Mouse (Mus musculus) limb, embryonic 11.5 days (tissue): ENCODE measurements around the gene Itga1. TPM values are rescaled to one million over a fixed set of nuclear protein-coding genes. Genes with fewer than 3 reads are reported as not detected.

Experiments used
- ATAC-seq: fragments of 200-750 bp; cut with Nextera tagmentation; 2 replicates; pipeline ENCODE4 v1.8.0; 2017; ENCODE audit warnings: low read depth; ENCODE audit not compliant: insufficient number of reproducible peaks, low FRiP score, low TSS enrichment
- DNase-seq: peaks from one replicate; pipeline ENCODE4 v3.0.0-alpha.2; 2015; ENCODE audit warnings: low spot score
- H3K27ac ChIP-seq: fragments of 300-500 bp; sonication (generic); replicated peaks from 2 replicates; pipeline ENCODE4 v1.5.1; 2014; ENCODE audit warnings: low read depth, mild to moderate bottlenecking, low read length
- H3K27me3 ChIP-seq: fragments of 300-500 bp; sonication (generic); 2 replicates; pipeline ENCODE4 v1.6.1; 2014; ENCODE audit warnings: mild to moderate bottlenecking, low read length, mixed read lengths; ENCODE audit not compliant: control insufficient read depth, insufficient read depth
- H3K36me3 ChIP-seq: fragments of 300-500 bp; sonication (generic); 2 replicates; pipeline ENCODE4 v1.6.1; 2014; ENCODE audit warnings: mild to moderate bottlenecking, low read length, moderate library complexity, mixed read lengths; ENCODE audit not compliant: control insufficient read depth, insufficient read depth
- H3K4me1 ChIP-seq: fragments of 300-500 bp; sonication (generic); 2 replicates; pipeline ENCODE4 v1.6.1; 2014; ENCODE audit warnings: low read length, mixed read lengths; ENCODE audit not compliant: control insufficient read depth, insufficient read depth
- H3K4me2 ChIP-seq: fragments of 300-500 bp; sonication (generic); 2 replicates; pipeline ENCODE4 v1.6.1; 2014; ENCODE audit warnings: low read depth, mild to moderate bottlenecking, moderate library complexity; ENCODE audit not compliant: severe bottlenecking
- H3K4me3 ChIP-seq: fragments of 300-500 bp; sonication (generic); 2 replicates; pipeline ENCODE4 v1.5.1; 2014; ENCODE audit warnings: low read depth, low read length
- H3K9ac ChIP-seq: fragments of 300-500 bp; sonication (generic); 2 replicates; pipeline ENCODE4 v1.6.1; 2014; ENCODE audit warnings: mild to moderate bottlenecking, low read length
- H3K9me3 ChIP-seq: fragments of 300-500 bp; sonication (generic); 2 replicates; pipeline ENCODE4 v1.6.1; 2016; ENCODE audit warnings: low read length; ENCODE audit not compliant: control insufficient read depth
- WGBS: fragments of 180-500 bp; shearing (Covaris S2); extraction: QIAGEN DNeasy Blood & Tissue Kit; methylation state at CpG from one replicate; pipeline ENCODE4 v1.1.7; 2014; 5-methylcytosine and 5-hydroxymethylcytosine counted together
- polyA plus RNA-seq: library from polyadenylated mRNA; unstranded; fragments of >200 nt; fragmentation: Nextera tagmentation; extraction: Ambion mirVana; gene quantifications from 2 replicates; pipeline ENCODE4 v1.2.1, GENCODE M21; 2014

Itga1 gene
- polyA plus RNA-seq, 1 experiment from 2014 or later: 3.3 TPM

DNA sequence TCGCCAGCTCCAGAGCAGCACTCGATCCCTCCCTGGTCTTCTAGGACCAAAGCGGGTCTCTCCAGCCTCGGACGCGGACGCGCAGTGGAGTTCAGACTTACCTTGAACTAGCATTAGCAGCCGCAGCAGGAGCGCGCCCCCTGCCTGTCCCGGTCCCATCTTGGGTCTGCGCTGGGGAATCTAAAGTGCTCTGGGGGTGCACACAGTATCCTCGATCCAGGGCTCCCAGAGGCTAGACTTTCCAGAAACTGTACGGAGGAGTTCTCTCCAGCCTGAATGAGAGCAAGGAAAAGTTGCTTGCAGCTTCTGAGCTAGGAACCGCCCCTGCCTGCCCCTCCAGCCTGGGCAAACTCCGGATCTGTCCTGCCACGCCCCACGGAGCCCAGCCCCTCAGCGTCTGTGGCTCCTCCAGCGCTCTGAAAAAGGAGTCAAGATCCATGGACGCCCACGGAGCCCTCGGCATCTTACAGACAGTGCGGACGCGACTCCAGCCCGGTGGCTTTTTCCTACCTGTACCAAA, 169.9 kb downstream of the Itga1 start, which contains the start of gene Itga2:
Itga2 (minus strand) TSS at position 326 of the 520 bp plus-strand sequence.
- 3% methylated on average over 28 of the region's 28 CpGs for WGBS
- Histone ChIP-seq H3K9ac (no peak within 1 kb of the TSS; the same call in 1 of the 2 replicates), H3K27ac (no peak within 1 kb of the TSS), H3K4me2 (peak within 1 kb of the TSS; percentile 82), H3K9me3 (no peaks in the 10 kb centered on the region), H3K4me1 (no peaks in the 10 kb centered on the region), H3K27me3 (peaks cover 6% of the 10 kb centered on the region; the same call in 1 of the 2 replicates), H3K36me3 (no peaks in the 10 kb centered on the region), H3K4me3 (peak within 1 kb of the TSS; percentile 36)
- ATAC-seq (peak; percentile 69), DNase-seq (peak; percentile 77)

DNA sequence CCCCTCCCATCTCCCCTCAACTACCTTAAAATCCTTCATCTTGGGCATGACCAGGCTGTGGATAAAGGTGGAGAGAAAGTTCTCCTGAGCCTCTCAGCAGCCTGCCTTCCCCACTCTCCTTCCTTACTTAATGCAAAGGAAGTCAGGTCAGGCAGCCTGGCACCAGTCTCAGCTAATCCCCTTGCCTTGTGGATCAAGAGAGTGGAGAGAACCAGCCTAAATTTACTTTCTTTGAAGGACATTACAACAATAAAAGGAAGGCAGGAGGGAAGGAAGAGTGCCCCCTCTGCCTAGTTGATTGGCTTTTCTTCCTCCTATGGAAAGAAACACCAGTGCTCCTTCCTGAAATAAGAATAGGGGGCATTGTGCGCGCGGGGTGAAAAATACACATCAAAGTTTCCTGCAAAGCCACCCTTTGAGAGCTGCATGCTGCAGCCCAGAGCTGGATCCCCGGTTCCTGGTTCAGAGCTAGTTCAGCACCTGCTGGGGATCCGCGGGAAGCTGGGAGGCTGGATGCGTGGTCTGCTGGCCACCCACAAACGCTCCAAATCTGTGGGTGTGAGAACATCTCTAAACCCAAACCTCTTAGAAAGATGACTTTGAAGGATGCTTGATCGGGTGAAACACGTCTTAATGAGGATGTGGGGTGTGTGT, 170.6 kb downstream of the Itga1 start:
- Histone ChIP-seq H3K36me3 (no peaks in the 10 kb centered on the region), H3K9me3 (no peaks in the 10 kb centered on the region), H3K9ac (no peak overlapping the region; the same call in 1 of the 2 replicates), H3K4me2 (peak overlapping the region; percentile 82), H3K27me3 (peaks cover 6% of the 10 kb centered on the region; the same call in 1 of the 2 replicates), H3K27ac (no peak overlapping the region), H3K4me1 (no peaks in the 10 kb centered on the region), H3K4me3 (peak overlapping the region; percentile 36)
- 4% methylated on average over 10 of the region's 10 CpGs for WGBS
- no peak for ATAC-seq
- peak; percentile 50 for DNase-seq

DNA sequence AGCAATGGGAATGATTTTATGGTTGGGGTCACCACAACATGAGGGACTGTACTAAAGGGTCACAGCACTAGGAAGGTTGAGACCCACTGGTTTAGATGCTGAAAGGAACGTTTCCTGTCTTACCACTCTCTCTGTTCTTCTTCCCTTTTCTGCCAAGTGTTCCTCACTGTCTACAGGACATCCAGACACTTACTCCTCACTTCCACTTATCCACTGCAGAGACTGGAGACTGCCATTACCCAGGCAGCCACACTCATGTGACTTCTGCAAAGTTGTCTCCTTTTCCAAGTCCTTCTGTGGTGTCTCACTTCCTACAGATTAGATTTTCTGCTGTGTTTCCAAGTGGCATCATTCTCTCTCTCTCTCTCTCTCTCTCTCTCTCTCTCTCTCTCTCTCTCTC, 177.0 kb downstream of the Itga1 start:
- ATAC-seq (no peak), DNase-seq (no peak)
- Histone ChIP-seq H3K4me1 (no peaks in the 10 kb centered on the region), H3K4me3 (no peak overlapping the region), H3K27me3 (no peaks in the 10 kb centered on the region), H3K4me2 (no peak overlapping the region), H3K9me3 (no peaks in the 10 kb centered on the region), H3K36me3 (no peaks in the 10 kb centered on the region), H3K9ac (no peak overlapping the region), H3K27ac (no peak overlapping the region)
- 86% methylated on average over 1 of the region's 1 CpGs for WGBS

DNA sequence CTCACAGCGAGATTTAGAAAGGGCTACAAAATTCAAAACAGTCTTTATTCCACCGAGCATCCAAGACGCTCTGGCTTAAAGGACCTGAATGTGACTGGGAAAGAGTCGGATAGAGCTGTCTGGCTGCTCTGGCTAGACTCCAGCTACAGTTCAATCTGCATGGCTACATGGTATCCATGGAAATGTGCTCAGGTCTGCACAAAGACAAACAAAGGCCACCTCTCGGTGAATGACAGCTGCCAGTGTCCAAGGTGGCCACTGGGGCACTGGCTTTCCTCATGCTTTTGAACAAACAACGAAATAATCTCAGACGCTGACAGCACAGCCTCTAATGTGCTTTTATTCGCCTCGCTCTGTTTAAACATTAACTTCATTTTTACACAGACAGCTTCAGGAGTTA, 178.4 kb downstream of the Itga1 start:
- no peak overlapping the region for H3K4me2 ChIP-seq

DNA sequence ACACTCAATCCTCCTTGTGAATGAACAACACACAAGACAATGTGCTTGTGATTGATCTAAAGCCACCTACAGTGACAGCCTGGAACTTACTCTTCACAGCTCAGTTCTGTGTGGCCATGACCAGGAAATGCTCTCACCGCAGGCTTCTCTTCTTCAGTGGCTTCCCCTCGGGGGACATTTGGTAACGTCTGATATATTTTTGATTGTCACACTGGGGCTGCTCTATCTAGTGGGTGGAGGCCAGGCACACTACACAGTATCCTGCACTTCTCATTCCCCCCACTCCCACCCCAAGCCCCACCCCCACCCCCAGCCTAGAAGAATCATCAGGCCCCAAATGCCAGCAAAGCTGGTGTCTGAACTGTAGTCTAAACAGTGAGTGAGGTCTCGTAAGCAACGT, 186.0 kb downstream of the Itga1 start:
- ATAC-seq: no peak
- Histone ChIP-seq H3K4me2 (no peak overlapping the region), H3K4me1 (no peaks in the 10 kb centered on the region), H3K9ac (no peak overlapping the region), H3K27me3 (no peaks in the 10 kb centered on the region), H3K4me3 (no peak overlapping the region), H3K9me3 (no peaks in the 10 kb centered on the region), H3K27ac (no peak overlapping the region), H3K36me3 (no peaks in the 10 kb centered on the region)
- DNase-seq: no peak
- WGBS: 81% methylated on average over 5 of the region's 5 CpGs

More for the DNA sequence above, 178.4 kb downstream of the Itga1 start:
- no peak overlapping the region for H3K27ac ChIP-seq
- 81% methylated on average over 9 of the region's 9 CpGs for WGBS
- H3K27me3 ChIP-seq: no peaks in the 10 kb centered on the region
- ATAC-seq (no peak), DNase-seq (no peak)
- no peaks in the 10 kb centered on the region for H3K9me3 ChIP-seq
- no peak overlapping the region for H3K9ac ChIP-seq
- H3K36me3 ChIP-seq: no peaks in the 10 kb centered on the region
- no peaks in the 10 kb centered on the region for H3K4me1 ChIP-seq
- H3K4me3 ChIP-seq: no peak overlapping the region

DNA sequence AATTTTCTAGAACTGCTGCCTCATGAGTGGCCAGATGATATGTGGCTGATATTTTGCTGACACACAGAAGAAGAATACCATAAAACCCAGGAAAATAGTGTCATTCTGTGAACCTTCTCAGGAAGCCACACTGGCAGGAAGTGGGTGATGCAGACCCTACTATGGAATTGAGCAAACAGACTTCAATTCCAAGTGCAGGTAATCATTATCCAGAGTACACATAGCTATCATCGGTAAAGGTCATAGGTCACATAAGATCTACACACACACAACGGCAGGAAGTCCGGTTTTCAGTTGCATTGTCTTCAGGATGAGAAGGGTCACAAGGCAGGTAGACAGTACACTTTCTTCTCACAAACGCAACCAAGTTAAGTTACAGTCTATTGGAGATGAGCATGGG, 186.8 kb downstream of the Itga1 start:
- Histone ChIP-seq H3K27me3 (no peaks in the 10 kb centered on the region), H3K4me2 (no peak overlapping the region), H3K4me3 (no peak overlapping the region), H3K36me3 (no peaks in the 10 kb centered on the region), H3K9me3 (no peaks in the 10 kb centered on the region), H3K27ac (no peak overlapping the region), H3K9ac (no peak overlapping the region), H3K4me1 (no peaks in the 10 kb centered on the region)
- DNase-seq (no peak), ATAC-seq (no peak)
- 85% methylated on average over 4 of the region's 4 CpGs for WGBS

DNA sequence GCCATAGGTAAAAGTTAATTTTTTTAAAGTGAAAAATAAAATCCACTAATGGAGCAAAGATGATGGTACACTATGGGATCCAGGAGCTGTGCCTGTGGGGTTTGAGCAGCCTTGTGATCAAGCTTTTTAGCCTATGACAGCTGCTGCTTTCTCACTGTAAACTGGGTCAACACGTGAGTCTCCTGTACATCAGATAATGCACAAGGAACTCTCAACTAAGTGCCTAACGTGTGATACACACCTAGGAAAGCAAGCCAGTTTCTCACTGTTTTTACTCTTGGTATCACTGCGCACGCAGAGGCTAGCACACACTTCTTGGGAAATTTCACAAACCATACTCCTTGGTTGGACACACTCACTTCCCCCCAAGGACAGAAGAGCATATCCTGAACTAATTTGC, 187.2 kb downstream of the Itga1 start:
- H3K4me1 ChIP-seq: no peaks in the 10 kb centered on the region
- ATAC-seq (no peak), DNase-seq (no peak)
- no peak overlapping the region for H3K4me2 ChIP-seq
- H3K36me3 ChIP-seq: no peaks in the 10 kb centered on the region
- no peaks in the 10 kb centered on the region for H3K27me3 ChIP-seq
- H3K27ac ChIP-seq: no peak overlapping the region
- WGBS: 88% methylated on average over 4 of the region's 4 CpGs
- no peaks in the 10 kb centered on the region for H3K9me3 ChIP-seq
- no peak overlapping the region for H3K9ac ChIP-seq
- H3K4me3 ChIP-seq: no peak overlapping the region

DNA sequence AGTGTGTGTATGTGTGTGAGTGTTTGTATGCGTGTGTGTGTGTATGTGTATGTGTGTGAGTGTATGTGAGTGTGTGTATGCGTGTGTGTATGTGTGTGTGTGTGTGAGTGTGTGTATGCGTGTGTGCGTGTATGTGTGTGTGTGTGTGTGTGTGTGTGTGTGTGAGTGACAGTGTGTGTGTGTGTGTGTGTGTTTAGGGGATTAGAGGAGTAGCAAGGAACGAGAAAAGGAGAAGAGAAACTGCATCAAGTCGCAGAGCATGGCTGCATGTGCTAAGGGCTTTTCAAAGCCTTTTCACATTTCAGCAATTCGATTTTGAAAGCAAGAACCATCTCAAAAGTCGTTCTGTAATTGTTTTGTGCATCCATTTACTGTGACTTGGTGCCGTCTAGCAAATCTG, 191.1 kb downstream of the Itga1 start:
- 84% methylated on average over 9 of the region's 9 CpGs for WGBS
- DNase-seq: no peak
- H3K4me1 ChIP-seq: no peaks in the 10 kb centered on the region

More for the DNA sequence above, 191.1 kb downstream of the Itga1 start:
- Histone ChIP-seq H3K9ac (no peak overlapping the region), H3K9me3 (no peaks in the 10 kb centered on the region), H3K27me3 (no peaks in the 10 kb centered on the region), H3K4me2 (no peak overlapping the region), H3K27ac (no peak overlapping the region), H3K4me3 (no peak overlapping the region), H3K36me3 (no peaks in the 10 kb centered on the region)
- ATAC-seq: no peak
